Mouse (Mus musculus): ENCODE data around the gene Samd11. TPM values are rescaled to one million over a fixed set of nuclear protein-coding genes. Genes with fewer than 3 reads are reported as not detected.

Samd11 gene
- 1 to 10 TPM; 1.4 to 3.1 TPM for total RNA-seq (2021)
- long read RNA-seq, experiment 1, partial matches to known transcripts = 0 of 2 reads
- long read RNA-seq, experiment 1, other reads (novel, unspliced or antisense) = 1 of 2 reads
- long read RNA-seq, experiment 2 = 0 reads

DNA sequence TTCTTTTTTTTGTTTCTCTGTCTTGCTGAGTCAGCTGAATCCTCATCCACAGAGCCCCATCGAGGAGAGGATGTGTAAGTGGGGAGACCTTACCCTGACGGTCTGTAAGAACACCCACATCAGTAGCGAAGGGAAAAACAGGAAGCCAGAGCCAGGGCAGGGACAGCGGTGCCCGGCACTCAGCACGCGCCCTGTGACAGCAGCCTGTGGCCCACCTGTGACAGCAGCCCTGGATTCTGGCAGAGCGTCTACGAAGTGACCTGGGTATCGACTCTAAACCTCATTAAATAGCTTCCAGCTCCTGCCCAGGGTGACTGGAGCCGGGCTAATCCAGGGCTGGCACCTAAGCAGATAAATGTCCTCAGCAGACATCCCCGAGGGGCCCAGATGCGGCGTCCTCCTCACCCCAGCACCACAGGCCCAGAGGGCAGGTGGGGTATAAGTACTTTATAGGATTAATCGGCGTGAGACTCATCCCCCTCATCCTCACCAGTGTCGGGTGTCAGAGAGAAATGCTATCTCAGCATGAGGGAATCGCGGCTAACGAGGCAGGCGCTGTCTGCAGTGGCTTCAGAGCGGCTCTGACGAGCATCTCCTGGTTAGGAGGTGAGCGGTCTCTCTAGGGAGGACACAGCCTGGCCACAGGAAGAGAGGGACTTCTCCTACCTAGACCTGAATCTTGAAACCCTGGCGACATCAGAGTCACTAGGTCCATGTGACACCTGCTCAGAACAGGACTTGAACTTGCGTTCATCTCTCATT lies at the start of gene Samd11:
Gene Samd11, minus strand, starts transcription at position 580 of the 762 bp plus-strand sequence.
- DNase-seq = no peak

DNA sequence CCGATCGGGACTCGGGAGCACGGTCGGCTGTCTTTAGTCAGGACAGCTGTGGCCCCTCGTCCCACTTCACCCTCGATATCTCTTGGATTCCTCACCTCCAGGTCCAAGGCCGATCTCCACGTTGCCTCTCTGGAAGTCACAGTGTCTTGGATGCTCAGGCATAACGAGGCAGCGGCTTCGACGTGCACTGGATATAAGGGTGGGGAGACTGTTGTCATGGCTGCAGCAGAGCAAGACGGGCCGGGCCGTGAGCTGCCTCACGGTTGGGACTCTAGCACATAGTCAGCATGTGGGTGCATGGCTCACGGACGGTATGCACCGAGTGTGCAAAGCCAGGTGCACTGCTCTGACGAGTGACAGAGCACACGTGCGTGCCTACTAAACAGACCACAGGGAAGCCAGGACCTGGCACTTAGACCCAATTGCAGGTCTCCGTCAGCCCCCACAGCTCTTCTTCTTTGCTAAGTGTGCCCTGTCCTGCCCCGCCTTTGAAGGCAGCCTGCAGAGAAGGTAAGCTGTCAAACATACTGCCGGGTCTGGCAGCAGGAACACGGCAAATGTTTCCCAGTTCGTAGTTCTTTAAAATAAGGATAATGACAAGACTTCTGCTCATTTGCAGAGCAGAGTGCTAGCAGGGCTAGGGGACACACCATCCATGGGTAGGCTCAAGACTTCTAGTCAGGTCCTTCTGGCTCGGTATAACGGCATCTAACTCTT lies 938 bp downstream of the Samd11 start:
- DNase-seq = no peak

DNA sequence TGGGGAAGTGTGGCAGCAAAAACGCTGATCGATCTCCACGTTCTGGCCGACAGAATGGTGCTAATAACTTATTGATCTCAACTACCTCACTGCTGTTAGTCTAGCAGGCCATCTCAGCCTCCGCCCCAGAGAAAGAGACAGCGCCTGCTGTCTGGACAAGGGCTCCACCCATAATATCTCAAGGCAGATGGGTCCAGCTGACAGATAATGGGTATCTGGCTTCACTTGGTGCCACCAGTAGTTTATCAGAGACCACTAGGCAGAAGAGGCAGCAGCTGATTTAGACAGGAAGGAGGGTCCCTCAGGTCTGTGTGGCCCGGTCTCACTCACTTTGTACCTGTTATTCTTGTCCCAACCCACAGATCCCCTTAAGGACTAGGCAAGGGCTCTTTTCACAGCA lies 2.4 kb downstream of the Samd11 start:
- DNase-seq = no peak

DNA sequence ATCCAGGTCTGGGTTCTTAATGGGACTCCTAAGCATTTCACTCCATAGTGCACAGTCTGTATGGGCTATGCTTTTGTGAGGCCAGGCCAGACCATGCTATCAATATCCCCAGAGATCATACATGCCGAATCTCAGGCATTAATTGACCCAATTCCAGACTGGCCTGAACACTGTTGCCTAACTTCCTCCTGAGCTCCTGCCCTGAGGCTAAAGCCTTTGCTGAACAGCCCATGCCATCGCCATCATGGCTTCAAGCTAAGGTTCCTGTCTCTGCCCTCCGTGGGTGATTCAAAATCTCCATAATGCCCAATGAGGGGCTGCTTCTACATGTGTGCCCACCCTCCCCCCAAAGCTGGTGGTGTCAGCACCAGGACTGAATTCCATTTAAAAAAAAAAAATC lies 2.8 kb downstream of the Samd11 start:
- DNase-seq = no peak

DNA sequence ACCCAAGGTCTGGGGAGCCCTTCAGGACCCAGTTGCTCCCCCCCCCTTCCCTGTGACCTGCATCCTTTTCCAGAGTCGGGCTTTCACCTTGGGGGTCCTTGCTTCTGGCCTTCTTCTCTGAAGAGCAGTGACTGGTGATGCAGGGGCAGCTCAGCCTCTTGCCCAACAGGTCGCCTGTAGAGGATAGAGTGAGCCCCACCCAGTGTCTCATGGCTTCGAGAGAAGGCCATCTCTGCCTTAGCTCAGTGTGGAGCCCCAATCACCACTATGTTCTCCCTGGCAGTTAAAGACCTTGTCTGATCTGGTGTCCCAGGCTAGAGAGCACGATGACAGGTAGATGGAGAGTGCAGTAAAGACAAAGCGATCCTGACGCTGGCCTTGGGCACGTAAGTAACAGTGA lies 3.3 kb downstream of the Samd11 start:
- no peak for DNase-seq

DNA sequence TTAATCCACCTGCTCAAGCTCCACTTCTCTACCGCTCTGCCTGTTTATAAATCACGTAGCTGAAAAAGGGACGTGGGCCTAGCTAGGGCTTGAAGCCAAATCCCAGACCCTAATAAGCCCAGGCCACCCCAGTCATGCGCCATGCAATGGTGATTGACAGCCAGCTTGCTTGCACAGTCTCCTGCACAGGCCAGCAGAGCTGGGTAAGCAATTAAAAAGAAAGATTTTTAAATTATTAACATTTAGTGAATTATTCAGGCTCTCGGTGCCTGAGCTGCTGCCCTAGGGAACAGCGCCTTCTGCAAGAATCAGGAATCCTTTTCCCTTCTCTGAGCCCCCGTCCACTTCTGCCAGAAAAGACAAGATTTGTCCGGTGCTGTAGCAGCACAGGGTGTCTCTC lies 4.4 kb downstream of the Samd11 start:
- no peak for DNase-seq

DNA sequence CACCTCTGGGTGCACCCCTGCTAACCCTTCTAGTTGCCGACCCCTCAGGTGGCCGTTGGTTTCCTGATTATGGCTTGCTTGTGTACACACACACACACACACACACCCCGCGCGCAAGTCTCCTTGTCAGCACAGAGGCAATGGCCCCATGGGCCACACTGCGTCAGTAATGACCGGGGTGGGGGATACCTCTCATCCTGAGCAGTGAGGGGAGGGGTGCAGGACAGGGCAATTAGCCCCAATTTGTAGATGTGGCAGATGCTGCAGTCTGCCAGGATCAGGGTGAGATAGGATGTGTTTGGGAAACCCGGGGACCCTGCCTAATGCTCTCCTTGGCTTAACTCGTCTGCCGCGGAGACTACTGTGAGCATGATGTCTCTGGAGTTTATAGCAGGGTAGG lies 5.9 kb downstream of the Samd11 start:
- DNase-seq = no peak

DNA sequence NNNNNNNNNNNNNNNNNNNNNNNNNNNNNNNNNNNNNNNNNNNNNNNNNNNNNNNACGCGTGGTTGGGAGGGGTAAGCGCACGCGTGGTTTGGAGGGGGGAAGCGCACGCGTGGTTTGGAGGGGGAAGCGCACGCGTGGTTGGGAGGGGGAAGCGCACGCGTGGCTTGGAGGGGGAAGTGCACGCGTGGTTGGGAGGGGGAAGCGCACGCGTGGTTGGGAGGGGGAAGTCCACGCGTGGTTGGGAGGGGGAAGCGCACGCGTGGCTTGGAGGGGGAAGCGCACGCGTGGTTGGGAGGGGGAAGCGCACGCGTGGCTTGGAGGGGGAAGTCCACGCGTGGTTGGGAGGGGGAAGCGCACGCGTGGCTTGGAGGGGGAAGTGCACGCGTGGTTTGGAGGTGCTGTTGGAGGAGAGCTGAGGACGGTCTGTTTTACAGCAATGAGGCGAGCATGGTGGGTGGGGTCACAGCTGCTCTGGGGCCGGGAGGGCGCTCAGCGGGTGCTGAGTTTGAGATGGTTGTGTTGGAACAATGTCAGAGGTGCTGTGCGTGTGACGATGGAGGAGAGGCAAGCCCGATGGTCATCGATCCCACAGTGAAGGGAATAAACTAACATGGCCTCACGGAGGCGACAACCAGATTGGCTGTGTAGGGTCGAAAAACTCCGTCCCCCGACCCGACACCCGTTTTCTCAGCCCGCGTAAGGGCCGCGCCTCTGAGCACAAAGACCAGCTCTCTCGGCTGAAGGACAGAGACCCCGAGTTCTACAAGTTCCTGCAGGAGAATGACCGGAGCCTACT lies 18.6 kb downstream of the Samd11 start:
- no peak for DNase-seq

DNA sequence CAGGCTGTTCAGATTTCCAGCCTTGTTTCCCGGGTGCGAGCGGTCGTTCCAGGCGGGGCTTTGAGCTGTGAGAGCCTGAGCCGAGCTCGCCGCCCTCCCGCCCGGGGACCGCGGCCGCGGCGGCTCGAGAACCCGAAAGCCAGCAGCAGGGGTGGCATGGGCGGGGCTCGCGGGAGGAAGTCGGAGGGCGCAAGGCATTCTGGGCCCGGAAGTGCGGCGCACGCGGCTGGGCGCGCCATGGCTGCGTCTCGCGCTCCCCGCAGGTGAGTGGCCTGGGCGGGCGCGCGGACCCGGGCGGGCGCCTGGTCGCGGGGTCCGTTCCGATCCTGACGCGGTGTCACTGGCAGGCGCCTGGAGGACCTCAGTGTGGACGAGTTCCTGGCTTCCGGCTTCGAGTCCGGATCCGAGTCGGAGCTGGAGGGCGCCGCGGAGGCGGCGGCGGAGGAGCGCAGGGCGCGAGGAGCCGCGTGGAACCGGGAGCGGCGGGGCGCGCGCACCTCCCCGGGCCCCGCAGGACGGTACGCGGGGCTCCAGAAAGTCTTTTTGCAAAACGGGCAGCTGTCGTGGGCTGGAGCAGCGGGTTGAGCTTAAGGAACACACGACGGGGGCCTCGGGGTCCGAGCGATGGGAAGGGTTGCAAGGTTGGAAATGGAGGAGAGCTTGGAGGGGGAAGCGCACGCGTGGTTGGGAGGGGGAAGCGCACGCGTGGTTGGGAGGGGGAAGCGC lies 19.5 kb downstream of the Samd11 start, which contains the start of gene Noc2l:
Gene Noc2l, plus strand, starts transcription at position 203 of the 726 bp plus-strand sequence.
- DNase-seq = peak; percentile 94

DNA sequence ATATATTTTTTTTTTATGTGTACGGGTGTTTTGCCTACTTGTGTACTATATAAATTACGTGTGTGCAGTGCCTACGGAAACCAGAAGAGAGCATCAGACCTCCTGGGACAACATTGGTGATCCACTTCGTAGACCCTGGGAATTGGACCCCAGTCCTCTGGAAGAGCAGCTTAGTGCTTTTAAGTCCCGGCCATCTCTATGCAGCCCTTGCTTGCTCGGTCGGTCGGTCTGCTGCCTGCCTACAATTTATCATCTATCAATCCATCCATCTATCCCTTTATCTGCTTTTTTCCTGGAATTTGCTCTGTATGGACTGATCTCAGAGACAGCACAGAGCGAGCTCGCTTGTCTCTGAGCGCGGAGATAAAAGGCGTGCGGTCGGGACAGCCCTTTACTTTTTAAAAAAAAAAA lies 20.1 kb downstream of the Samd11 start:
- DNase-seq = no peak

DNA sequence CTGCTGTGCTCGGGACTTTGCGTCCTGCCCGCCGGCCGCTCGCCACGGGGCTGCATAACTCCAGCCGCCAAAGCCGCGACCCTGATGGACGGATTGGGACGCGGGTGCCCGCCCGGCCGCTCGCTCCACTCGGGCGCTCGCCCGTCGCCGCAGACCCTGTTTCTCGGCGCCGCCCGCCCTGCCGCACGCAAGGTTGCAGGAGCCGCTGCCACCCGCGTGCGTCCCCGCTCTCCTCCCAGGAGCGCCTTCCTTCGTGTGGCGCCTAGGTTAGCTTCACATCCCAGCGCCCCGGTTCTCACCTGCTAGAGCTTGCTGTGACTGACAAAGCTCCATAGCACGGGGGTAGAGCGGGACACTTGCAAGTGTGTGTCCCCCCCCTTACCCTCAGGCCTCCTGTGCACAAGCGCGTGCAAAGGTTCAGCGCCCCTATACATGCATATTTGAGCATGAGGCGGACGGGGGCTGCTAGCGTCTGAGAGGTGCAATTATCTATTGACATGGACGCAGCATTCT lies 20.7 kb downstream of the Samd11 start, which contains the start of gene Plekhn1:
Gene Plekhn1, minus strand, starts transcription at position 157 of the 513 bp plus-strand sequence.
- DNase-seq = peak; percentile 85

DNA sequence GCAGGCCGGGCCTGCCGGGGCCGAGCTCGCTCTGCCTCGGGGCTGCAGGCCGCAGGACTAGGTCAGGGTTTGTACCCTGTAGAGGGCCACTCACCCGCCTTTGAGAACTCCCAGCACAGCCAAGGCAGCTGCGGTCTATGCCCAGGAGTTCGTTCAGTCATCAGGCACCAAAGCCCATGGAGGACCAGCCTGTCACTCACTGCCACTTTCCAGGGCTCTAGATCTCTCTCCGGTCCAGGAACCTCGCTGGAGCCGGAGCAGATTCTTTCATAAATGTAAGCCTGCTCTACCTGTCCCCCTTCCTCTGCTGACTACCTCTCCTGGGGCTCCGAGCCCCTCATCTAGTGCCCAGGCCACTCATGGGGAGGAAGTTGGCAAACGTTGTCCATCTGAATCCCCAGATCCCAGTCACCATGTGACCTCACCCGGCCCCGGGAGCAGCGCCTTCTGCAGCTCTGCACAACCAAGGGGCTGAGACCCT lies 21.4 kb downstream of the Samd11 start:
- peak; percentile 50 for DNase-seq

DNA sequence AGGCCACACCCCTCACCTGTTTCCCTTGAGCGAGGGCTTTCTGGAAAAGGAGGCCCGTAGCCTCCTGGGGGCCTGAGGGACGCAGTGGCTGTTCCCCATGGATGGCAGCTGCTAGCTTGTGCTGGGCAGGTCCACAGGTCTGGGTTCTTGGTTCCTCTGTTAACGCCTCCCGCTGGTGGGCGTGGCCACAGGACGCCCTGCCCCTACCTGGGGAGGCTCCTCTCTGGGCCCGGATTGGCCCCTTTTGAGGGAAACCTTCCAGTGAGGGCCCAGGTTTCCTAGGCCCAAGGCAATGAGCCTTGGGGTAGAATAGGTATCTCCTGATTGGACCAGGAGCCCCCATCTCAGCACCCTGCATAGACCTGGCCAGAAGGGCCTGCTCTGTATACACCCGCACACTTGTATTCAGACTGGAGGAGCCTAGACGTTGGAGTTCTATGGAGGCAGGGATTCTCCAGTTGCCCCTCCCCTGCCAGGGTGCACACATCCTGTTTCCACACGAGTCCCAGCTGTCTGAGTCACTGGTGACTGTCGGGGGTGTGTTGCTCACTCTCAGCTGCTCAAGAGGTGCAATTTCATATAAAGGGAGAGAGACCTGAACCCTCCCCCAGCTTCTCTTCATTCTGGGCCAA lies 26.9 kb downstream of the Samd11 start:
- peak; percentile 42 for DNase-seq

DNA sequence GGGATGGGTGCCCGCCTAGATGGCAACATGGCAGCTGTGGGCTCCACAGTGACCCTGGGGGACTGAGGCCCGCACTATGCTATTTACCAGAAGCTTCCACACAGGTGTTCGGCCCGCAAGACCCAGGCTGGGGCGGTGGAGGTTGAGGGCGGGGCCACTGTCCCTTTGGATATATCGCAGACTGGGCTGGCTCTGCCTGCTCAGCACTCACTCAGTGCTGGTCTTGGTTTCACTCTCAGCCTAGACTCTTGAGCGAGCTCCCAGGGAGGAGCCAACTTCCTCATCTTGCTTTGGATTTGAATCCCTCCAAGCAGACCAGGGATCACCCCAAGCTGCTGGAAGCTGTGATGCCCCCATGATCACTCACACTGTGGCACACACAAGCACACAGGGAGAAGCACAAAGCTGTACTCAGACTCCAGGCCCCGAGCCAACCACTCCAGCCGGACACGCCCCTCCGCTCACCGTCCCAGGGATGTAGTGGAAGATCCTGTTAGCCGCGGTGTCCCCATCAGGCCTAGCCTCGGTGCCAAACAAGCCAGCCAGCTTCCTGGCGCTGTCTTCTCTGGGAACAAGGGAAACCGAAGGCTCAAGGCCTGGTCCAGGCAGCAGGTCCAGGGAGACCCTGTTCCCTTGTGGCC lies 27.6 kb downstream of the Samd11 start:
- DNase-seq = peak; percentile 42

DNA sequence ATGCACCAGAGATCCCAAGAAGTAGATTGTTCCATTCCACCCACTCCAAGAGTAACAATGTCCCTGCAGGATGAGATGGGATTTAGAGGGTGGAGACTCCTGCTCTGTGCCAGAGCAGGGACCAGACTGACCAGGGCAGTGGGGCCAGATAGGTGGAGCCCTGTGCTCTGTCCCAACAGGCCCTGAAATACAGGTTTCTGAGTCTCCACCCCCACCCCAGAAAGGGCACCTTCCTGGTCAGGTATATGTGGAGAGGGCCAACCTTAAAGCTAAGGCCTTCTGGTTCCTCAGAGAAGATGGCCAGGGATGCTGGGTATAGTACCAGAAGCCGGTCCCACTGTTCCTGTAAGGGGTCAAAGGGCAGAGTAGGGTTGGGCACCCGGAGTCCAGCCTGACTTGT lies 31.2 kb downstream of the Samd11 start:
- no peak for DNase-seq

DNA sequence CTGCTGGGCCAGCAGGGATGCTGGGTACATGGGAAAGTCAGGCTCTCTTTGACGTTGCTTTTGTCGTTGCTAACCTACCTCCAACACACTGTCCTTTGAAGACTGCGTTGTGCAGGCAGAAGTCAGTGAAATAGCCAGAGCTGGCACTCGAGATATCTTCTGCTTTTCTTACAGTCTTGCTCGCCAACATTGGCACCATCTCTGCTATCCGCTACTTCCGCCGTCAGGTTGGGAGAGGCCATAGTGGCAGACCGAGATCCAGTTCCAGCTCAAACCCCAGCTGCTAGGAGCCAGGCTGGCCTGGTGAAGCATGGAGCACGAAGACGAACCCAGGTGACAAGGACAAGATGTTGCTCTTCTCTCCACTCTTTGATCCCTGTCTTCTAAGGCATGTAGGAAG lies 35.5 kb downstream of the Samd11 start:
- no peak for DNase-seq

DNA sequence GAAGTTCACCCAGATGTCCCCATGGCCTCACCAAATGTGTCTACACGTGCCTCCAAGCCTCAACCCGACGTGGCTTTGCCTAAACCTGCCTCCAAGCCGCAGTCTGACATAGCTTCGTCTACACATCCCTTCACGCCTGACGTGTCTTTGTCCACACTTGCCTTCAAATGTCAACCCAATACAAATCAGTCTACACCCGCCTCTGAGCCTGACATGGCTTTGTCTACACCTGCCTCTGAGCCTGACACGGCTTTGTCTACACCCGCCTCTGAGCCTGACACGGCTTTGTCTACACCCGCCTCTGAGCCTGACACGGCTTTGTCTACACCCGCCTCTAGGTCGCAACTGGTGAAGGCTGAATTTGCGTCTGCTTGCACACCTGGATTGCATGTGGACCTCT lies 37.6 kb downstream of the Samd11 start:
- DNase-seq = no peak

DNA sequence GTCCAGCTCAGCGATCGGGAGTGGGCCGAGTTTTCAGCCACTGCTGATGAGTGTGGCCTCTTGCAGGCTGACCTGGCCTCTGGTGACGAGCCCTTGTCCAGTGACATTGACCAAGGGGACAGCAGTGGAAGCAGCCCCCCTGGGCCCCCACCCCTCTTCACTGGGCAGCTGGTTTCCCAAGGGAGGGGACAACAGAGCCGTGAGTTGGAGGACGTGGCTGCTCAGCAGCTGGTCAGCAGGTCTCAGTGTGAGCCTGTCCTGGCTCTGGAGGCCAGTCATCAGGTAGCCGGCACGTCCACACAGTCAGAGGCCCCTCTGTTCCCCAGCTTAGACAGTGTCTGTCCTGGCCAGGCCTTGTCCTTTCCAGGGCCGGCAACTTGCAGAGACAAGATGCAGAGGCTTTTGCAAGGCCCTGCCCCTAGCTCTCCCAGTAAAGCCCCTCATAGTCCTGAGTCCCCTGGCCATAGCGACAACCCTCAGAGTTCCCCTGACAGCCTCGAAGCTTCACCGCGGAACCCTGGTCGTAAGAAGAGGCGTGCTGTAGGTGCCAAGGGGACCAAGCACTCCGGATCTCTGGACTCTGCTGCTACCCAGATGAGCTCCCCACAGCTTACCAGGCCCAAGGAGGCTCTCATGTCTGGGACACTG lies 38.3 kb downstream of the Samd11 start:
- DNase-seq = no peak

DNA sequence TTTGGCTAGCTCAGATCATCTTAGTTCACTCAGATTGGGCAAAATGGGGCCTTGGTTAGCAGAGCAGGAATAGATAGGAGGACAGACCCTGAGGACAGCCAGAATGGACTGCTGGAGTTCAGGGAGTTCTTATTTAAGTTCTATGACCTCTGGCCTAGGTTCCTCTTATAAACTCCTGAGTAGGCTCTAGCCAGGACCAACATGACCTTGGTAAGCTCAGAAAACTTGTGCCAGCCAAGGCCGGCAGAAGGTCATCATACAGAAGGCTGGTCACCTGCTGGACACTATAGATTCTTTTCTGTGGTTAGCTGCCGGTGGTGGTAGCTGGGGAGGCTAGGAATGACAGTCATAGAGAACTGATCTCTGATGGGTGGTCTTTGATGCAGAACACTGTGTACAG lies 39.3 kb downstream of the Samd11 start:
- DNase-seq = peak; percentile 34

DNA sequence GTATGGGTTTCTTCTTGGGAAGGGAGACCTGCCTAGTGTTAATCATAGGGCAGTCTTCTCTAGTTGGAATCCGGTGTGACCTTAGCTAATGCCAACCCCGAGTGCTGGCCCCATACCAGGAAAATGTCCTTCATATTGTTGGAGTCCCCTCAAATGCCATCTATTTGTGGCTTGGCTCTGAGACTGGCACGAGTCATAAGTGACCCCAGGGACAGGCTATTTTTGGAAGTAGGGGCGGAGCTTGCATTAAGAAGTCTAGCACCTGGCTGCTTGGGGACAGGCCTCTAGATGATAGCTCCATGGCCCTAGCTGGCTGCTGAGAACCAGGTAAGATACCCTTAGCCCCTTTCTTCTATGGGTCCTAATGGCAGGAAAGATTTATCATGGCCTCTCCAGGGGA lies 39.8 kb downstream of the Samd11 start, which contains the start of gene Perm1:
Gene Perm1, plus strand, starts transcription at position 220 of the 400 bp plus-strand sequence.
- DNase-seq = peak; percentile 92
